Mouse (Mus musculus): ENCODE measurements around the gene Ankrd23. TPM values are rescaled to one million over a fixed set of nuclear protein-coding genes. Genes with fewer than 3 reads are reported as not detected.

Ankrd23 gene
- total and polyA plus RNA-seq, 3 experiments, result 2.8 to 6.1 (median 3.7) TPM

- H3K4me3 ChIP-seq (replicated peaks in 1 of 3; ENCODE audit: low read depth in 2 of 3, low read length in 2 of 3, poor library complexity in 1 of 3), result no peak overlapping the region
- no peak for TF ChIP-seq POLR2AphosphoS2 (IDR thresholded peaks at IDR 0.05; ENCODE audit: low read depth, low read length)
- no peak for TF ChIP-seq SIN3A (IDR thresholded peaks at IDR 0.05; ENCODE audit: low read length)
- no peak for TF ChIP-seq CHD2 (IDR thresholded peaks at IDR 0.05; ENCODE audit: low read length)
- TF ChIP-seq RCOR1 (conservative IDR thresholded peaks at IDR 0.05; ENCODE audit: low read depth, low read length), result no peak
- no peak for TF ChIP-seq ZKSCAN1 (IDR thresholded peaks at IDR 0.05; ENCODE audit: borderline replicate concordance, low read depth, low read length)
- no peak for TF ChIP-seq EP300 (IDR thresholded peaks at IDR 0.05; ENCODE audit: low read length)
- TF ChIP-seq JUN (IDR thresholded peaks at IDR 0.05; ENCODE audit: insufficient read depth, low read depth, low read length), result no peak
- TF ChIP-seq ETS1 (conservative IDR thresholded peaks at IDR 0.05; ENCODE audit: low read depth, low read length), result no peak
- no peak for TF ChIP-seq MAX (IDR thresholded peaks at IDR 0.05; ENCODE audit: low read length)
- no peak for TF ChIP-seq CHD1 (IDR thresholded peaks at IDR 0.05; ENCODE audit: low read depth, low read length)
- dilution Hi-C loops (cut with MboI; ENCODE audit: extremely low pct_ligation_motif_present, extremely low pct_unique_long_range_greater_than_20kb, low sequenced_read_pairs), result no loop called here
- no peak overlapping the region for H3K27ac ChIP-seq (ENCODE audit: insufficient read depth, low read depth)
- no peak overlapping the region for H3K9ac ChIP-seq (ENCODE audit: insufficient read depth, low read depth)
- H3K36me3 ChIP-seq (replicated peaks in 1 of 2; ENCODE audit: control insufficient read depth in 1 of 2, insufficient read depth in 1 of 2, low read length in 1 of 2), result peaks cover 26 to 45% of the 10 kb centered on the region in 2 experiments
- in situ Hi-C loops (cut with MboI; ENCODE audit: low pct_ligation_motif_present, low pct_unique_long_range_greater_than_20kb, low sequenced_read_pairs), result no loop called here
- no peaks in the 10 kb centered on the region for H3K27me3 ChIP-seq (replicated peaks)
- H3K4me1 ChIP-seq (ENCODE audit: control insufficient read depth in 1 of 2, insufficient read depth in 2 of 2), result peaks cover 2 to 10% of the 10 kb centered on the region in 2 experiments; a peak in 3 of 4 replicates
- H3K79me2 ChIP-seq (replicated peaks; ENCODE audit: control insufficient read depth, extremely low read depth, insufficient read depth, poor library complexity, severe bottlenecking), result no peaks in the 10 kb centered on the region
- no peaks in the 10 kb centered on the region for H3K9me3 ChIP-seq (replicated peaks; ENCODE audit: low read length)
- H3K4me2 ChIP-seq (ENCODE audit: insufficient read depth, low read depth, poor library complexity, severe bottlenecking), result no peak overlapping the region
- no peak for DNase-seq (ENCODE audit: extremely low read depth)
These were observed 12.8 kb upstream of the Ankrd23 start for GRCm38 (mm10) chr1:36549491-36549890.

- Histone ChIP-seq H3K9me3 (replicated peaks; ENCODE audit: low read length) (no peaks in the 10 kb centered on the region), H3K27ac (ENCODE audit: insufficient read depth, low read depth) (no peak overlapping the region), H3K4me3 (replicated peaks in 1 of 3; ENCODE audit: low read depth in 2 of 3, low read length in 2 of 3, poor library complexity in 1 of 3) (no peak overlapping the region), H3K4me2 (ENCODE audit: insufficient read depth, low read depth, poor library complexity, severe bottlenecking) (no peak overlapping the region), H3K4me1 (ENCODE audit: control insufficient read depth in 1 of 2, insufficient read depth in 2 of 2) (peaks cover 2 to 10% of the 10 kb centered on the region in 2 experiments; a peak in 3 of 4 replicates), H3K9ac (ENCODE audit: insufficient read depth, low read depth) (no peak overlapping the region), H3K27me3 (replicated peaks) (no peaks in the 10 kb centered on the region), H3K79me2 (replicated peaks; ENCODE audit: control insufficient read depth, extremely low read depth, insufficient read depth, poor library complexity, severe bottlenecking) (no peaks in the 10 kb centered on the region), H3K36me3 (replicated peaks in 1 of 2; ENCODE audit: control insufficient read depth in 1 of 2, insufficient read depth in 1 of 2, low read length in 1 of 2) (peaks cover 26 to 50% of the 10 kb centered on the region in 2 experiments)
- DNase-seq (ENCODE audit: extremely low read depth), result no peak
- dilution Hi-C loops (cut with MboI; ENCODE audit: extremely low pct_ligation_motif_present, extremely low pct_unique_long_range_greater_than_20kb, low sequenced_read_pairs), result no loop called here
- TF ChIP-seq NELFE (IDR thresholded peaks at IDR 0.05; ENCODE audit: low read depth, low read length), result no peak
- no peak for TF ChIP-seq TCF12 (IDR thresholded peaks at IDR 0.05; ENCODE audit: low read depth, low read length)
- no peak for TF ChIP-seq ZNF384 (IDR thresholded peaks at IDR 0.05; ENCODE audit: low read depth, low read length)
- TF ChIP-seq RAD21 (IDR thresholded peaks at IDR 0.05; ENCODE audit: low read depth, low read length), result no peak
- in situ Hi-C loops (cut with MboI; ENCODE audit: low pct_ligation_motif_present, low pct_unique_long_range_greater_than_20kb, low sequenced_read_pairs), result no loop called here
These were observed 12.1 kb upstream of the Ankrd23 start for GRCm38 (mm10) chr1:36548771-36549170.

Data from CH12.LX (cell line).